Mouse (Mus musculus) retina, postnatal 1 day (tissue): ENCODE measurements around the gene Hcn1.

Experiments
- DNase-seq: peaks from one replicate; pipeline ENCODE4 v3.0.0-alpha.2; 2012

Hcn1 gene

GRCm38 (mm10) chr13:117705997-117706396 is 103.9 kb downstream of the Hcn1 start:
- DNase-seq: peak; percentile 56

- no peak for DNase-seq
These were observed 104.4 kb downstream of the Hcn1 start for GRCm38 (mm10) chr13:117706496-117706895.

DNA sequence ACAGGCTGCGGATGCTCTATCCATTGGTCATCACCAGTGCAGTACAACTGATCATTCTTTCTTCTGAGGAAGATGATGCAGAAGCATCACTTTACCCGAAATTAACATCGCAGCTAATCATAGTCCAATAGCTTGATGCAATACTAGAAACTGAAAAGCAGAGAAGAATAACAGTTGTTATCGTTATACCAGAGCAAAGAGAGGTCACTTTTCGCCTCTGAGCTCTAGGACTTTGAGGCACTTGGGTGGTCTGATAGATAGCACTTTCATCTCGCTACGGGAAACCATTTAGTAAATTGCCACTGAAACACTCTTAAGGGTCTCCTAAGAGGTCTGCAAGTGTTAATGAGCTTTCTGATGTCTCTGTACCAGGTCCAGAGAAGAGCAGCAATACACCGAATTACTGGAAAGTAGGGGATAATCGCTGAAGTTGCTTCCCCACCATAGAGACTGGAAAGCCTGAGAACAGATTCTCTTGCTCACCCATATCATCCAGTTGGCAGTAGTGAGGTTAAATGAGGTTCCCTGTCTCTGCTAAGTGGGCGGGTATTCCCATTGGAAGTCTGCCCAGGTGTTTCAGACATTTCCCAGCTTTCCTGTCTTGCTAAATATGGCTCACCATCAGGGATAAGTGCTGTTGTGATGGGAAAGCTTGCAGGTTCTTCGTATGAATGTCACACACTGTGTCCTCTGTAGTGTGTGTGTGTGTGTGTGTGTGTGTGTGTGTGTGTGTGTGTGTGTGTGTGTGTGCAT is 105.0 kb downstream of the Hcn1 start:
- DNase-seq: no peak

- DNase-seq: no peak
These were observed 108.7 kb downstream of the Hcn1 start for GRCm38 (mm10) chr13:117710811-117711210.

DNA sequence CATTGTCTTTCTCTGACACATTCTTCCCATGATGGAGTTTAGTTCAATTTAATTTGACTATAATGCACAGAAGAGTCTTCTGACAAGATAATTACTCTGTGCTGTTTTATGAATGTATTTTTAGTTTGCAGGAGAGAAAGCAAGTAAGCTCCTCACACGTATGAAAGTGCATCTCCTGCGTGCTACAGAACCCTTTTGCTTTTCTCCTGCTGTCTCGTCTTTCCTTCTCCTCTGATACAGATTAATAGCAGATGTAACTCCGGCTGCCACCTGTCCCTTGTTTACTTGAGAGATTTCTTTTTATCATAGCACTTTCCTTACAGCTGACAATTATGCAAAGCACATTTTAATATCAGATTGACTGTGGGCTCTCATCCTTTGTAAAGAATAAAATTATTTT is 120.0 kb downstream of the Hcn1 start:
- peak; percentile 9 for DNase-seq

DNA sequence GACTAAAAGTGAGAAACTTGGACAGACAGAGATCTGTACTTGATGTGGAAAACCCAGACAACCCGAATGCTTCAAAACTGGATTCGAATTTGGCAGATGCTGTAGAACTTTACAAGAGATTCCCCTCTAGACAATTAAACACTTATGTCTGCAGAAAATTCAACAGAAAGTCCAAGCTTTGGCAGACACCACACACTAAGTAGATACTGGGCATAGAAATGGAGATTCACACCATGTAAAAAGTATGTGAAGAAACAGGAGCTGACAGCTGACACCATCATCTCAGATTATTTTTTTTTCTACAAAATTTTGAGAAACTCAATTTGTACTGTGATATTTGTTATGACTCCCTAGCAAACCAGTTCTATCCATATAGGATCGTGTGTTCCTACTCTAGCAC is 122.0 kb downstream of the Hcn1 start:
- no peak for DNase-seq

DNA sequence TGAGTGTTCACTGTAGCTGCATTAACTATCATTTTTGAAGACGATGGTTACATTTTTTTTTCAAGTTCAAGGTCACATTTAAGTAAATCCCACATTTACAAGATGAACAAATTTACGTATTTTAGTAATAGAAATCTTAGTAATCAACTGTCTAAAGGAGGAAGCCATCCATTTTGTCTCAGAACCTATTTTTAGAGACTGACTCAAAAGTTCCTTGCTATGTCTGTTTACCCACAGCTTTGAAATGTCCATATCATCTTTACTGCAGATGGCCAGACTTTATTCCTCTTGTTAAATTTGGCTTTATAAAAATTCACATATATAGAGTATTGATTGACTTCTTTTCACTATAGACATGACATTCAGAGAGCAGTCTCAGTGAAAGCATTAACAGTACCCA is 126.3 kb downstream of the Hcn1 start:
- no peak for DNase-seq

GRCm38 (mm10) chr13:117732738-117733137 is 130.6 kb downstream of the Hcn1 start:
- DNase-seq: no peak

GRCm38 (mm10) chr13:117744451-117744850 is 142.3 kb downstream of the Hcn1 start:
- no peak for DNase-seq

- no peak for DNase-seq
These were observed 143.1 kb downstream of the Hcn1 start for GRCm38 (mm10) chr13:117745173-117745572.

GRCm38 (mm10) chr13:117765487-117765886 is 163.4 kb downstream of the Hcn1 start:
- DNase-seq: no peak

GRCm38 (mm10) chr13:117785376-117785775 is 183.3 kb downstream of the Hcn1 start:
- DNase-seq: no peak

- DNase-seq: no peak
These were observed 190.7 kb downstream of the Hcn1 start for GRCm38 (mm10) chr13:117792861-117793260.

DNA sequence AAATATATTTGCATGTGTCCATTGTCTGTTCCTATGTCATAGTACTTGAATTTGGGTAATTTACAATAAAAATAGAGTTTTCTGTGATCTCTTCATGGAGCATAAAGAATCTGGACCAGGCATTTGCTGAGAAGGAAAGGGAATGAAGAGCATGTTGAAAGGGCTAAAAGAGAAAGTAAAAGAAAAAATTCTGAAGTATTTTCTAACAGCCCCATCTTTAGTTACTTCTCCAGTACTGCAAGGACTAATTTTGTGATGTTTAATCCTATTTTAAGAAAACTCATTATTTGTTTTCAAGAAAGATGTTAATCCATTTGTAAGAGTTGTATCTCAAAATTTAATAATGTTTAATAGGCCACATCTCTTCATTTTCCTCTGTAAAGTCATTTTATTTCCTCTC is 198.9 kb downstream of the Hcn1 start:
- no peak for DNase-seq

DNA sequence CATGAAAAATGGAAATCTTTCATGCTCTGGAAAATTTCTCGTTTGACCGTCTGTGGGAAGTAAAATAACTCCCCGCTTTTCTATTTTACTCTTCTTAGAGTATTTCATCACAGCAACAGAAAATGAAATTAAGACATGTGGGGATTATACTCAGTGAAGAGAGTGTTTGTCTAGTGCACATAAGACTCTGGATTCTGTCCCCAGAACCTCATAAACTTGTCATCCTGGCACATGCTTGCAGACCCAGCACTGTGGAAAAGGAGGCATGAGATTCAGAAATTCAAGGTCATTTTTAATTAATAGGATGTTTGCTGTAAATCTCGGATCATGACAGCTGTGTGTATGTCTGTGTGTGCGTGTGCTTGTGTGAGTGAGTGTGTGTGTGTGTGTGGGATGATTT is 225.5 kb downstream of the Hcn1 start:
- no peak for DNase-seq

GRCm38 (mm10) chr13:117836658-117837057 is 234.5 kb downstream of the Hcn1 start:
- peak; percentile 70 for DNase-seq

GRCm38 (mm10) chr13:117838264-117838663 is 236.1 kb downstream of the Hcn1 start:
- DNase-seq: no peak

DNA sequence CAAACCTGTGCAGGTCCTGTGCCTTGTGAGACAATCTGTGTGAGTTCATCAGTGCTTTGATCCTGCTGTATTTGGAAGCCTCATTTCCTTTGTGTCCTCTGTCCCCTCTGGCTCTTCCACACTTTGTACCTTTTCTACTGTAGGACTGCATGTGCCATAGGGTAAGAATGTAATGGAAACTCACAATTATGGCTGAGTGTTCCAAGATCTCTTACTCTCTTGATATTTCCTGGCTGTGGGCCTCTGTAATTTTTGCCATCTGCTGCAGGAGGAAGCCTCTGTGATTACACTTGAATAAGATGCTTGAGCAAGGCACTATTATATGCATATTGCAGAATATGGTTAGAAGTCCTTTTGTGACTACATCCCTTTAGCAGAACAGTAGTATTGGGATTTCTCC is 240.2 kb downstream of the Hcn1 start:
- DNase-seq: no peak

- no peak for DNase-seq
These were observed 245.2 kb downstream of the Hcn1 start for GRCm38 (mm10) chr13:117847290-117847689.

GRCm38 (mm10) chr13:117848757-117849156 is 246.6 kb downstream of the Hcn1 start:
- DNase-seq: no peak

DNA sequence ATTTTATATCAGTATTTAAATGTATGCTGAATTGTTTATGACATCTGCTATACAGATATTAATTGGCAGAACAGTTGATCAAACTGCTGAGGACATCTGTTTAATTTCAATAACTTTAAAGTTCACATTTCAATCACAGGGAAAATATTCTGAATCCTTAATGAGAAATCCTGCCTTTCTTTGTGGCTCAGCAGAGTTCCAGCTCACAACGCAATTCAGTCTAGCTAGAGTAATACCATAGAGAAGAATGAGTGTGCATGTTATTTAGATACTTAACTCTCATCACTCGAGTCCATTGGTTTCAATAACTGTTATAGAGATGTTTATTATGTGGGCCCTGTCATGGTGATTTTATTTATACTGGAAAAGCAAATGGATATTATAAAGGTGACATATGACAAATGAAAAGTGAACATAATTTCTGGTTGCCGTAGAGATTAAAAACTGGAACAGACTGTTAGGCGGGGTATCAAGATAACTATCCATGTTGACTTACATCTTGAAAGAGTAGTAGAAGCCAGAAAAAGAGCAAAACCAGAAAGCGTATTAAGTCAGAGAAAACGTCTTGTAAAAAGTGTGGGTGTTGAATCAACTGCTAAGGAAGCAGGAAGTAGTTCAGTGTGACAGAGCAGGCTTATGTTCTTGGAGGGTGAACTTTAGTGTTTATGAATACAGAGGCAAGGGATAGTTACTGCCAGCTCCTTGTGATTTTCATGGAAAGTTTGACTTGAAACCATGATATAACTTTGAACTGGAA is 250.0 kb downstream of the Hcn1 start:
- DNase-seq: no peak

DNA sequence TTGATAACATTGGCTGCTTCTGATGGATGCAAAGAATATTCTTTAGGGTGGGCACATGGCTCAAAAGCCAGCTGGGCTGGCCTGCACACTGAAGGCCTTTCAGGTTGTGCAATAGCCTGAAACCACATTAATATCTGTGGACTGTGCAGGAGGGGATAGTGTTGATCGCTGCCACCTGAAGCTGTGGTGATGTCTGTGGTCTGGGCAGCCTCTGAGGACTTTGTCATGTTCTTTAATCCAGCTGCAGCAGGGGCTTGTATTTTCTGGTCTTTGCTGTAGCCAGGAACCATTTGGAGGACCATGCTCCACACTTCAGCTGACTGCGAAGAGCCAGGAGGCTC is 250.6 kb downstream of the Hcn1 start:
- DNase-seq: no peak

GRCm38 (mm10) chr13:117858416-117858815 is 256.3 kb downstream of the Hcn1 start:
- DNase-seq: no peak

DNA sequence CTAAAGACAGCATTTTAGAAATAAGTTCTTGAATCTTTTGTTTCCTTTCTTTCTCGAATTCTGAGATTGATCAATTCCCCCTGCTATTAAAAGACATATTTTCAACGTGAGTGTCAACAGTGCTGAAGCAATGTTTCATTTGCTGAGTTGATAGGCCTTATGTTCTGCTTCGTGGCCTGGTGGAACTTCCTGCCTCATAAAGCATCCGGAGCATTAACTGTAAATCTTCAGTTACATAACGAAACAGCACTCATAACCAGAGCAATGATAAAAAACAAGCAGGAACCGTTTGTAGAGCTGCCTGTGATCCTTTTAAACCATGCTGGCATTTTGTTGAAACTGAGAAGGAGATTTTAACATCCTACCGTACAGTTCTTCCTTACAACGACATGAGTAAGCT is 275.7 kb downstream of the Hcn1 start:
- no peak for DNase-seq
